Mouse (Mus musculus) layer of hippocampus, adult 8-10 months (tissue): ENCODE data around the gene Gdf9. TPM values are rescaled to one million over a fixed set of nuclear protein-coding genes. Genes with fewer than 3 reads are reported as not detected.
"Not testable (repeated sequence)": the region's sequence is repeated elsewhere in the genome, so short reads cannot be mapped to it uniquely, and the experiment has no call there.

ENCODE experiments used
- DNase-seq, 2 experiments: peaks; one replicate each; pipeline ENCODE4 v3.0.0; 2022; ENCODE audit warnings: low spot score in 2 of 2
- total RNA-seq, 4 experiments: library from RNA; stranded (reverse); gene quantifications; 2 replicates each; pipeline ENCODE4 v1.2.4; 2022

Gene Gdf9
- total RNA-seq, result under 1 TPM; 0.69 to 0.96 (median 0.93) TPM

GRCm38 (mm10) chr11:53430670-53431346, at the start of gene Gdf9, which contains the start of gene Uqcrq:
Gene Gdf9, plus strand, starts transcription at chr11:53431023.
Gene Uqcrq, minus strand, starts transcription at chr11:53430831.
- peak; percentile 99 to 100 for DNase-seq

- no peak for DNase-seq
Measured at GRCm38 (mm10) chr11:53383758-53384428, 46.9 kb upstream of the Gdf9 start.

GRCm38 (mm10) chr11:53393856-53394255, 37.0 kb upstream of the Gdf9 start:
- no peak for DNase-seq

GRCm38 (mm10) chr11:53403638-53404037, 27.2 kb upstream of the Gdf9 start:
- no peak for DNase-seq

- DNase-seq, result no peak
Measured at GRCm38 (mm10) chr11:53411738-53412137, 19.1 kb upstream of the Gdf9 start.

- DNase-seq, result no peak
Measured at GRCm38 (mm10) chr11:53413871-53414270, 17.0 kb upstream of the Gdf9 start.

- DNase-seq, result no peak
Measured at GRCm38 (mm10) chr11:53418048-53418447, 12.8 kb upstream of the Gdf9 start.

GRCm38 (mm10) chr11:53423036-53423435, 7.8 kb upstream of the Gdf9 start, which contains the start of gene Leap2:
Gene Leap2, minus strand, starts transcription at chr11:53423170.
- DNase-seq, result no peak

GRCm38 (mm10) chr11:53424826-53425225, 6.0 kb upstream of the Gdf9 start:
- DNase-seq, result no peak

GRCm38 (mm10) chr11:53425251-53425650, 5.6 kb upstream of the Gdf9 start:
- DNase-seq, result no peak

GRCm38 (mm10) chr11:53425711-53426255, 5.0 kb upstream of the Gdf9 start:
- no peak for DNase-seq

- DNase-seq, result not testable (repeated sequence)
Measured at GRCm38 (mm10) chr11:53426914-53427313, 3.9 kb upstream of the Gdf9 start.

GRCm38 (mm10) chr11:53427993-53428715, 2.7 kb upstream of the Gdf9 start:
- DNase-seq, result no peak

GRCm38 (mm10) chr11:53428716-53429057, 2.1 kb upstream of the Gdf9 start:
- DNase-seq, result no peak

GRCm38 (mm10) chr11:53429182-53429581, 1.6 kb upstream of the Gdf9 start:
- no peak for DNase-seq

GRCm38 (mm10) chr11:53430300-53430669, 538 bp upstream of the Gdf9 start:
- no peak for DNase-seq

GRCm38 (mm10) chr11:53431347-53432056, 679 bp downstream of the Gdf9 start:
- DNase-seq, result no peak

- DNase-seq, result no peak
Measured at GRCm38 (mm10) chr11:53433057-53433456, 2.2 kb downstream of the Gdf9 start.

GRCm38 (mm10) chr11:53435504-53435903, 4.7 kb downstream of the Gdf9 start:
- no peak for DNase-seq

GRCm38 (mm10) chr11:53436338-53436737, 5.5 kb downstream of the Gdf9 start:
- DNase-seq, result no peak

GRCm38 (mm10) chr11:53441921-53442320, 11.1 kb downstream of the Gdf9 start:
- no peak for DNase-seq
